Mouse (Mus musculus) lung, postnatal 14 days (tissue): ENCODE measurements at regions not wholly inside any gene's neighbourhood (a gene's known extent, or its start where the extent isn't known, plus 50 kb on each side); places are given as distances from the start of the nearest gene placed in this dataset.

Experiments used
- DNase-seq: peaks from one replicate; pipeline ENCODE4 v3.0.0; 2021

GRCm38 (mm10) chr11:18715050-18715850 lies 303.5 kb downstream of the Meis1 start:
- no peak for DNase-seq

- no peak for DNase-seq
Measured at GRCm38 (mm10) chr11:18714400-18714799, 304.4 kb downstream of the Meis1 start.

- no peak for DNase-seq
Measured at GRCm38 (mm10) chr11:18712642-18713053, 306.1 kb downstream of the Meis1 start.

- no peak for DNase-seq
Measured at GRCm38 (mm10) chr11:18709628-18710027, 309.2 kb downstream of the Meis1 start.

- DNase-seq, result no peak
Measured at GRCm38 (mm10) chr11:18681593-18681992, 337.2 kb downstream of the Meis1 start.

- no peak for DNase-seq
Measured at GRCm38 (mm10) chr11:18676876-18677275, 341.9 kb downstream of the Meis1 start.

GRCm38 (mm10) chr11:18670967-18671366 lies 347.8 kb downstream of the Meis1 start:
- DNase-seq, result no peak

GRCm38 (mm10) chr11:18669322-18669721 lies 349.5 kb downstream of the Meis1 start:
- no peak for DNase-seq

- DNase-seq, result no peak
Measured at GRCm38 (mm10) chr11:18656358-18656757, 362.4 kb downstream of the Meis1 start.

GRCm38 (mm10) chr11:18631975-18632773 lies 386.6 kb downstream of the Meis1 start:
- DNase-seq, result peak; percentile 4

- DNase-seq, result no peak
Measured at GRCm38 (mm10) chr11:18631570-18631969, 387.2 kb downstream of the Meis1 start.

GRCm38 (mm10) chr11:18621777-18622176 lies 397.0 kb downstream of the Meis1 start:
- DNase-seq, result no peak

GRCm38 (mm10) chr11:18604836-18605235 lies 413.9 kb downstream of the Meis1 start:
- no peak for DNase-seq

GRCm38 (mm10) chr11:18601568-18602182 lies 417.1 kb downstream of the Meis1 start:
- no peak for DNase-seq

GRCm38 (mm10) chr11:18598349-18598748 lies 420.4 kb downstream of the Meis1 start:
- no peak for DNase-seq

GRCm38 (mm10) chr11:18596996-18597395 lies 421.8 kb downstream of the Meis1 start:
- peak; percentile 11 for DNase-seq

GRCm38 (mm10) chr11:18590487-18590886 lies 428.3 kb downstream of the Meis1 start:
- DNase-seq, result no peak

GRCm38 (mm10) chr11:18586468-18586867 lies 432.3 kb downstream of the Meis1 start:
- no peak for DNase-seq

- no peak for DNase-seq
Measured at GRCm38 (mm10) chr11:18585031-18585430, 433.8 kb downstream of the Meis1 start.

- DNase-seq, result no peak
Measured at GRCm38 (mm10) chr11:18582781-18583161, 436.0 kb downstream of the Meis1 start.

GRCm38 (mm10) chr11:18581997-18582780 lies 436.6 kb downstream of the Meis1 start:
- peak; percentile 76 for DNase-seq

GRCm38 (mm10) chr11:18581078-18581800 lies 437.5 kb downstream of the Meis1 start:
- peak; percentile 6 for DNase-seq
